Mouse (Mus musculus): ENCODE measurements around the gene Ciart.
"Not testable (repeated sequence)": the region's sequence is repeated elsewhere in the genome, so short reads cannot be mapped to it uniquely, and the experiment has no call there.

DNA sequence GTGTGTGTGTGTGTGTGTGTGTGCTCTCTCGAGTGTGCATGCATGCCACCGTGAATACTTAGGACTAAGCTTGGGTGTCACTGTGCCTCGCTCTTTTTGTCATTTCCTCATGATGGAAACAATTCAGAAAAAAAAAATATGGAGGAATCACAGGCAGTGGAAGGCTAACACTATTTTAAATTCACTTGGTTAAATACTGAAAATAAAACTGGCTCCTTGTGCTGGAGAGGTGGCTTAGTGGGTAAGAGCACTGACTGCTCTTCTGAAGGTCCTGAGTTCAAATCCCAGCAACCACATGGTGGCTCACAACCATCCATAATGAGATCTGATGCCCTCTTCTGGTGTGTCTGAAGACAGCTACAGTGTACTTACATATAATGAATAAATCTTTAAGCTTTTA is 23.8 kb downstream of the Ciart start:
- not testable (repeated sequence) for TF ChIP-seq POLR2A (IDR thresholded peaks at IDR 0.05; ENCODE audit: low read depth, low read length); CTCF (conservative IDR thresholded peaks at IDR 0.05 in 1 of 2, IDR thresholded peaks at IDR 0.05 in 1 of 2; ENCODE audit: low read depth in 2 of 2, low read length in 2 of 2); TCF12 (IDR thresholded peaks at IDR 0.05; ENCODE audit: low read depth, low read length); HCFC1 (IDR thresholded peaks at IDR 0.05; ENCODE audit: low read depth, low read length); EP300 (IDR thresholded peaks at IDR 0.05; ENCODE audit: low read length); ELF1 (IDR thresholded peaks at IDR 0.05; ENCODE audit: low read depth, low read length); RCOR1 (conservative IDR thresholded peaks at IDR 0.05; ENCODE audit: low read depth, low read length); JUND (conservative IDR thresholded peaks at IDR 0.05; ENCODE audit: low read depth, low read length)
